Mouse (Mus musculus): ENCODE measurements around the gene Dag1. TPM values are rescaled to one million over a fixed set of nuclear protein-coding genes. Genes with fewer than 3 reads are reported as not detected.
A peak's percentile ranks its signal among the peaks of the same experiment; 100 is the strongest.

The Dag1 gene
- total RNA-seq, 1 experiment = 134 TPM

GRCm38 (mm10) chr9:108305629-108306520 lies 42.1 kb upstream of the Dag1 start, which contains the start of the genes Rhoa and Tcta:
Gene Rhoa (plus strand): TSS chr9:108306129.
Gene Tcta (minus strand): TSS chr9:108306160.
- 0 out of 2 replicates have a peak, but pooled peaks have one; percentile 47 for TF ChIP-seq HCFC1 (IDR thresholded peaks at IDR 0.05; ENCODE audit: borderline replicate concordance, insufficient read depth, low read length)
- TF ChIP-seq ZC3H11A (IDR thresholded peaks at IDR 0.05; ENCODE audit: borderline replicate concordance, low read depth, low read length) = no peak
- in situ Hi-C loops (cut with MboI; ENCODE audit: low sequenced_read_pairs in 2 of 2, unreplicated experiment in 2 of 2) = no loop called here
- DNase-seq (ENCODE audit: low read depth, low spot score) = peak; percentile 99
- Histone ChIP-seq H3K9ac (ENCODE audit: insufficient read depth, low read depth, low read length, poor library complexity, severe bottlenecking) (peak within 1 kb of the TSS; percentile 99), H3K27ac (ENCODE audit: insufficient read depth, low read depth, low read length, poor library complexity, severe bottlenecking) (peak within 1 kb of the TSS; percentile 97), H3K4me1 (ENCODE audit: control insufficient read depth in 2 of 2, insufficient read depth in 2 of 2, low read length in 2 of 2, poor library complexity in 1 of 2) (peaks cover 9% of the 10 kb centered on the region in 2 experiments), H3K4me3 (ENCODE audit: insufficient read depth in 1 of 2, low read depth in 1 of 2, low read length in 2 of 2, poor library complexity in 1 of 2, severe bottlenecking in 1 of 2) (peak within 1 kb of the TSS; percentile 98), H3K36me3 (ENCODE audit: control insufficient read depth, insufficient read depth, low read length, poor library complexity, severe bottlenecking) (peaks cover 17% of the 10 kb centered on the region), H3K9me3 (ENCODE audit: control insufficient read depth, insufficient read depth, low read depth, low read length) (no peaks in the 10 kb centered on the region)

GRCm38 (mm10) chr9:108305170-108305569 lies 41.4 kb upstream of the Dag1 start:
- peak overlapping the region; percentile 79 to 81 for H3K4me3 ChIP-seq (ENCODE audit: insufficient read depth in 1 of 2, low read depth in 1 of 2, low read length in 2 of 2, poor library complexity in 1 of 2, severe bottlenecking in 1 of 2)
- TF ChIP-seq HCFC1 (IDR thresholded peaks at IDR 0.05; ENCODE audit: borderline replicate concordance, insufficient read depth, low read length) (no peak), CHD2 (IDR thresholded peaks at IDR 0.05; ENCODE audit: low read depth, low read length) (no peak), ZC3H11A (IDR thresholded peaks at IDR 0.05; ENCODE audit: borderline replicate concordance, low read depth, low read length) (no peak), ZNF384 (IDR thresholded peaks at IDR 0.05; ENCODE audit: low read depth, low read length) (no peak), MAFK (IDR thresholded peaks at IDR 0.05; ENCODE audit: insufficient read depth, low read depth, low read length) (no peak)
- H3K36me3 ChIP-seq (ENCODE audit: control insufficient read depth, insufficient read depth, low read length, poor library complexity, severe bottlenecking) = peaks cover 22% of the 10 kb centered on the region
- H3K9ac ChIP-seq (ENCODE audit: insufficient read depth, low read depth, low read length, poor library complexity, severe bottlenecking) = peak overlapping the region; percentile 85
- H3K9me3 ChIP-seq (ENCODE audit: control insufficient read depth, insufficient read depth, low read depth, low read length) = no peaks in the 10 kb centered on the region
- no peak for DNase-seq (ENCODE audit: low read depth, low spot score)
- no peak overlapping the region; the same call in 1 of the 2 replicates for H3K27ac ChIP-seq (ENCODE audit: insufficient read depth, low read depth, low read length, poor library complexity, severe bottlenecking)
- H3K4me1 ChIP-seq (ENCODE audit: control insufficient read depth in 2 of 2, insufficient read depth in 2 of 2, low read length in 2 of 2, poor library complexity in 1 of 2) = peaks cover 7 to 9% of the 10 kb centered on the region in 2 experiments; a peak in 3 of 4 replicates
- in situ Hi-C loops (cut with MboI; ENCODE audit: low sequenced_read_pairs in 2 of 2, unreplicated experiment in 2 of 2) = no loop called here

DNA sequence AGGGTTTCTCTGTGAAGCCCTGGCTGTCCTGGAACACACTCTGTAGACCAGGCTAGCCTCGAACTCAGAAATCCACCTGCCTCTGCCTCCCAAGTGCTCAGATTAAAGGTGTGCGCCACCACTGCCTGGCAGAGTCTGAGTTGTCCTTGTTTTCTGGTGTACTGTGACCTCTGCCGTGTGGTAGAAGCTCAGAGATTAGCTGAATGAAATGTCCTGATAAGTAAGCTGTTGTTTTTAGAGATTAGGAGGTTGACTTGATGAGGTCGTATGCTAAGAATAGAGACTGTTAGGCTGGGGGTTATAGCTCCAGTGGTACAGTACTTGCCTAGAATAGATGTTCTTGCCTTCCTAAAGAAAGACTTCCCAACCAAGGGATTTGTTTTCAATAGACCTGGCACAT lies 41.0 kb upstream of the Dag1 start:
- in situ Hi-C loops (cut with MboI; ENCODE audit: low sequenced_read_pairs in 2 of 2, unreplicated experiment in 2 of 2) = no loop called here
- H3K9ac ChIP-seq (ENCODE audit: insufficient read depth, low read depth, low read length, poor library complexity, severe bottlenecking) = no peak overlapping the region
- DNase-seq (ENCODE audit: low read depth, low spot score) = no peak

GRCm38 (mm10) chr9:108301853-108302252 lies 38.1 kb upstream of the Dag1 start:
- no peak for DNase-seq (ENCODE audit: low read depth, low spot score)
- peaks cover 27% of the 10 kb centered on the region for H3K36me3 ChIP-seq (ENCODE audit: control insufficient read depth, insufficient read depth, low read length, poor library complexity, severe bottlenecking)
- peaks cover 0 to 9% of the 10 kb centered on the region in 2 experiments; a peak in 1 of 4 replicates for H3K4me1 ChIP-seq (ENCODE audit: control insufficient read depth in 2 of 2, insufficient read depth in 2 of 2, low read length in 2 of 2, poor library complexity in 1 of 2)
- in situ Hi-C loops (cut with MboI; ENCODE audit: low sequenced_read_pairs in 2 of 2, unreplicated experiment in 2 of 2) = no loop called here
- H3K9ac ChIP-seq (ENCODE audit: insufficient read depth, low read depth, low read length, poor library complexity, severe bottlenecking) = no peak overlapping the region
- H3K9me3 ChIP-seq (ENCODE audit: control insufficient read depth, insufficient read depth, low read depth, low read length) = no peaks in the 10 kb centered on the region
- no peak for TF ChIP-seq ZC3H11A (IDR thresholded peaks at IDR 0.05; ENCODE audit: borderline replicate concordance, low read depth, low read length)
- TF ChIP-seq HCFC1 (IDR thresholded peaks at IDR 0.05; ENCODE audit: borderline replicate concordance, insufficient read depth, low read length) = no peak
- no peak for TF ChIP-seq MAFK (IDR thresholded peaks at IDR 0.05; ENCODE audit: insufficient read depth, low read depth, low read length)
- TF ChIP-seq CHD2 (IDR thresholded peaks at IDR 0.05; ENCODE audit: low read depth, low read length) = no peak
- TF ChIP-seq ZNF384 (IDR thresholded peaks at IDR 0.05; ENCODE audit: low read depth, low read length) = no peak
- H3K27ac ChIP-seq (ENCODE audit: insufficient read depth, low read depth, low read length, poor library complexity, severe bottlenecking) = no peak overlapping the region
- no peak overlapping the region for H3K4me3 ChIP-seq (ENCODE audit: insufficient read depth in 1 of 2, low read depth in 1 of 2, low read length in 2 of 2, poor library complexity in 1 of 2, severe bottlenecking in 1 of 2)

More for the DNA sequence above, 41.0 kb upstream of the Dag1 start:
- Histone ChIP-seq H3K27ac (ENCODE audit: insufficient read depth, low read depth, low read length, poor library complexity, severe bottlenecking) (no peak overlapping the region), H3K4me1 (ENCODE audit: control insufficient read depth in 2 of 2, insufficient read depth in 2 of 2, low read length in 2 of 2, poor library complexity in 1 of 2) (peaks cover 7 to 9% of the 10 kb centered on the region in 2 experiments; a peak in 3 of 4 replicates), H3K4me3 (ENCODE audit: insufficient read depth in 1 of 2, low read depth in 1 of 2, low read length in 2 of 2, poor library complexity in 1 of 2, severe bottlenecking in 1 of 2) (no peak overlapping the region), H3K9me3 (ENCODE audit: control insufficient read depth, insufficient read depth, low read depth, low read length) (no peaks in the 10 kb centered on the region), H3K36me3 (ENCODE audit: control insufficient read depth, insufficient read depth, low read length, poor library complexity, severe bottlenecking) (peaks cover 23% of the 10 kb centered on the region)
- TF ChIP-seq ZC3H11A (IDR thresholded peaks at IDR 0.05; ENCODE audit: borderline replicate concordance, low read depth, low read length) (no peak), CHD2 (IDR thresholded peaks at IDR 0.05; ENCODE audit: low read depth, low read length) (no peak), ZNF384 (IDR thresholded peaks at IDR 0.05; ENCODE audit: low read depth, low read length) (no peak), HCFC1 (IDR thresholded peaks at IDR 0.05; ENCODE audit: borderline replicate concordance, insufficient read depth, low read length) (no peak), MAFK (IDR thresholded peaks at IDR 0.05; ENCODE audit: insufficient read depth, low read depth, low read length) (no peak)

All from ES-E14 (cell line).